Mouse (Mus musculus): Measurements from ENCODE around the gene Dph2. TPM values are rescaled to one million over a fixed set of nuclear protein-coding genes. Genes with fewer than 3 reads are reported as not detected.

Dph2 gene
- polyA plus RNA-seq, 1 experiment from 2014 or later, result 23.8 TPM

DNA sequence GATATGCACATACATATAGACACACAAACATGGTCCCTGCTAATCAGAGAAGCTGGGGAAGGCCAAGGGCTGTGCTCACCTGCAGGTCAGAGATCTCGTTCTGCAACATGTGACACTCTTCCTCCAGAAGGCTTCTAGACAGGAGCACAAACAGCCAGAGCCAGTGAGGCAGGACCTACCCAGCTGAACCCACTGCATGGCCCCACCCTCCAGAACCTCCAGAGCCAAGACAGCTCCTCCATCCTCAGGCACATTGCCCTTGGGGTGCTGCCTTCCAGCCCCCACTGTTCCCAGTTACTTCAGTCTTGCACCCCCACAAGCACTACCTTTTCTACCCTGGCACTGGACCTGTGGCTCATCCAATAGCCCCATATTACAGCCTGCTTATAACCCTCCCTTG is 21.4 kb downstream of the Dph2 start:
- DNase-seq (ENCODE audit: low spot score) (no peak), ATAC-seq (replicated peaks; ENCODE audit: insufficient number of reproducible peaks, low FRiP score, low TSS enrichment, low read depth) (no peak)
- H3K36me3 ChIP-seq (replicated peaks; ENCODE audit: control insufficient read depth, insufficient read depth, low read depth, low read length), result no peaks in the 10 kb centered on the region
- H3K4me1 ChIP-seq (ENCODE audit: control insufficient read depth, insufficient read depth, low read length), result peaks cover 3% of the 10 kb centered on the region; the same call in 1 of the 2 replicates
- H3K4me3 ChIP-seq (ENCODE audit: low read depth, low read length), result no peak overlapping the region
- H3K9me3 ChIP-seq (replicated peaks; ENCODE audit: control insufficient read depth, low read length), result no peaks in the 10 kb centered on the region
- 64% methylated on average over 1 of the region's 1 CpGs for WGBS
- H3K27me3 ChIP-seq (ENCODE audit: control insufficient read depth, insufficient read depth, low read length), result no peaks in the 10 kb centered on the region
- H3K27ac ChIP-seq (replicated peaks; ENCODE audit: low read depth, low read length), result no peak overlapping the region
- H3K4me2 ChIP-seq (ENCODE audit: low read depth, low read length), result no peak overlapping the region
- no peak overlapping the region for H3K9ac ChIP-seq (replicated peaks; ENCODE audit: low read length)

DNA sequence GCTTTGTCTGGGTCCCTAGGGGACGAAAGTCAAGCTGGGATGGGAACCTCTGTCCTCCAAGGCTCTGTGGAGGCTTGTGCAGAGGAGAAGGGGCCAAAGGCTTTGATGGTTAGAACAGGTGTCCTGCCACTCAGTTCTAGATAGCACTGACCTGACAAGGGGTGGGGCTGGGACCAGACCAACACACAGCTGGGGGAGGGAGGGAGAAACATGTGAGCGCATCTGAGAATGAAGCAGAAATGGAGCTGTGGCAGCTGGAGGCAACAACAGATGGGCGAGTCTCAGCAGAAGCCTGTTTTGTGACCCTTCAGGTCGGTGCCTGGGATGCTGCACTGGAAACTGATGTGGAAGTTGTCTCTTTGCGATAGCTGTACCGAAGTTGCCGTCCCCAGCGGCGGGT is 22.5 kb downstream of the Dph2 start:
- Histone ChIP-seq H3K27ac (replicated peaks; ENCODE audit: low read depth, low read length) (no peak overlapping the region), H3K27me3 (ENCODE audit: control insufficient read depth, insufficient read depth, low read length) (no peaks in the 10 kb centered on the region), H3K4me2 (ENCODE audit: low read depth, low read length) (no peak overlapping the region), H3K4me1 (ENCODE audit: control insufficient read depth, insufficient read depth, low read length) (peaks cover 3% of the 10 kb centered on the region; the same call in 1 of the 2 replicates), H3K9me3 (replicated peaks; ENCODE audit: control insufficient read depth, low read length) (no peaks in the 10 kb centered on the region), H3K4me3 (ENCODE audit: low read depth, low read length) (no peak overlapping the region), H3K9ac (replicated peaks; ENCODE audit: low read length) (no peak overlapping the region), H3K36me3 (replicated peaks; ENCODE audit: control insufficient read depth, insufficient read depth, low read depth, low read length) (no peaks in the 10 kb centered on the region)
- no peak for DNase-seq (ENCODE audit: low spot score)
- ATAC-seq (replicated peaks; ENCODE audit: insufficient number of reproducible peaks, low FRiP score, low TSS enrichment, low read depth), result no peak
- WGBS, result 75% methylated on average over 9 of the region's 9 CpGs

DNA sequence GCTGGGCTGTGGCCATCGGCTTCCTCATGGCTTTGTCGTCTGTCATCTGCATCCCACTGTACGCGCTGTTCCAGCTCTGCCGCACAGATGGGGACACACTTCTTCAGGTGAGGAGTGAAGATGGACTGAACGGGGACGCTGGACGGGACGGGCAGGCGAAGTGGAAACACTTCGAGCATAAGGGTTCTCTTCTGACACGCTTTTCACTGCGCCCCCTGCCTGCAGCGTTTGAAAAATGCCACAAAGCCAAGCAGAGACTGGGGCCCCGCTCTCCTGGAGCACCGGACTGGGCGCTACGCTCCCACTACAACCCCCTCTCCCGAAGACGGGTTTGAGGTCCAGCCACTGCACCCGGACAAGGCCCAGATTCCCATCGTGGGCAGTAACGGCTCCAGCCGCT is 24.0 kb downstream of the Dph2 start:
- Histone ChIP-seq H3K9ac (replicated peaks; ENCODE audit: low read length) (no peak overlapping the region), H3K9me3 (replicated peaks; ENCODE audit: control insufficient read depth, low read length) (no peaks in the 10 kb centered on the region), H3K4me2 (ENCODE audit: low read depth, low read length) (peak overlapping the region; percentile 0; the same call in 1 of the 2 replicates), H3K27me3 (ENCODE audit: control insufficient read depth, insufficient read depth, low read length) (no peaks in the 10 kb centered on the region), H3K4me3 (ENCODE audit: low read depth, low read length) (no peak overlapping the region), H3K4me1 (ENCODE audit: control insufficient read depth, insufficient read depth, low read length) (peaks cover 3% of the 10 kb centered on the region; the same call in 1 of the 2 replicates), H3K27ac (replicated peaks; ENCODE audit: low read depth, low read length) (no peak overlapping the region), H3K36me3 (replicated peaks; ENCODE audit: control insufficient read depth, insufficient read depth, low read depth, low read length) (no peaks in the 10 kb centered on the region)
- ATAC-seq (replicated peaks; ENCODE audit: insufficient number of reproducible peaks, low FRiP score, low TSS enrichment, low read depth) (no peak), DNase-seq (ENCODE audit: low spot score) (peak; percentile 76)
- 15% methylated on average over 24 of the region's 24 CpGs for WGBS

DNA sequence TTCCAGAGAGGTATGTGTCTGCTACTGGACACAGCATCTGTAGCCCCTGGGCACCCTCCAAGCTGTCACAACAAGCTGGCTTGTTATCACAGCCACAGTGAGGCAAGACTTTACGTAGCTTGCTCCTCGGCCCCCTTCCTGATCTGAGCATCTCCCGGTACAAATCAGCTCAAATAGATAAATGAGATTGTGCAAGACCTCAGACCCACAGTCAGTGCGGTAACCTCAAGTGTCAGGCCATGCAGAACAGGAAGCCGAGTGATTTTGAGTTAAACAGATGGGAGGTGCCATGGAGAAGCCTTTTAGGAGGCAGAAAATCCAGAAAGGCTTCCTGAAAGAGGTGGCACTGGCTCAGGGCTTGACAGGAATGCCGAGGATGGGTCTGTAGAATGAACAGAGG is 24.8 kb downstream of the Dph2 start:
- H3K36me3 ChIP-seq (replicated peaks; ENCODE audit: control insufficient read depth, insufficient read depth, low read depth, low read length), result no peaks in the 10 kb centered on the region
- ATAC-seq (replicated peaks; ENCODE audit: insufficient number of reproducible peaks, low FRiP score, low TSS enrichment, low read depth) (no peak), DNase-seq (ENCODE audit: low spot score) (no peak)
- H3K4me3 ChIP-seq (ENCODE audit: low read depth, low read length), result no peak overlapping the region
- no peak overlapping the region for H3K27ac ChIP-seq (replicated peaks; ENCODE audit: low read depth, low read length)
- H3K27me3 ChIP-seq (ENCODE audit: control insufficient read depth, insufficient read depth, low read length), result no peaks in the 10 kb centered on the region
- H3K4me2 ChIP-seq (ENCODE audit: low read depth, low read length), result no peak overlapping the region
- no peaks in the 10 kb centered on the region for H3K9me3 ChIP-seq (replicated peaks; ENCODE audit: control insufficient read depth, low read length)
- 78% methylated on average over 6 of the region's 6 CpGs for WGBS
- H3K9ac ChIP-seq (replicated peaks; ENCODE audit: low read length), result no peak overlapping the region
- peaks cover 3% of the 10 kb centered on the region; the same call in 1 of the 2 replicates for H3K4me1 ChIP-seq (ENCODE audit: control insufficient read depth, insufficient read depth, low read length)

GRCm38 (mm10) chr4:117866083-117866482 is 25.7 kb downstream of the Dph2 start:
- no peaks in the 10 kb centered on the region for H3K27me3 ChIP-seq (ENCODE audit: control insufficient read depth, insufficient read depth, low read length)
- 58% methylated on average over 9 of the region's 9 CpGs for WGBS
- no peaks in the 10 kb centered on the region for H3K9me3 ChIP-seq (replicated peaks; ENCODE audit: control insufficient read depth, low read length)
- no peak overlapping the region for H3K4me3 ChIP-seq (ENCODE audit: low read depth, low read length)
- H3K4me2 ChIP-seq (ENCODE audit: low read depth, low read length), result no peak overlapping the region
- no peak overlapping the region for H3K27ac ChIP-seq (replicated peaks; ENCODE audit: low read depth, low read length)
- ATAC-seq (replicated peaks; ENCODE audit: insufficient number of reproducible peaks, low FRiP score, low TSS enrichment, low read depth) (no peak), DNase-seq (ENCODE audit: low spot score) (no peak)
- H3K4me1 ChIP-seq (ENCODE audit: control insufficient read depth, insufficient read depth, low read length), result peaks cover 3% of the 10 kb centered on the region; the same call in 1 of the 2 replicates
- no peak overlapping the region for H3K9ac ChIP-seq (replicated peaks; ENCODE audit: low read length)
- H3K36me3 ChIP-seq (replicated peaks; ENCODE audit: control insufficient read depth, insufficient read depth, low read depth, low read length), result no peaks in the 10 kb centered on the region

DNA sequence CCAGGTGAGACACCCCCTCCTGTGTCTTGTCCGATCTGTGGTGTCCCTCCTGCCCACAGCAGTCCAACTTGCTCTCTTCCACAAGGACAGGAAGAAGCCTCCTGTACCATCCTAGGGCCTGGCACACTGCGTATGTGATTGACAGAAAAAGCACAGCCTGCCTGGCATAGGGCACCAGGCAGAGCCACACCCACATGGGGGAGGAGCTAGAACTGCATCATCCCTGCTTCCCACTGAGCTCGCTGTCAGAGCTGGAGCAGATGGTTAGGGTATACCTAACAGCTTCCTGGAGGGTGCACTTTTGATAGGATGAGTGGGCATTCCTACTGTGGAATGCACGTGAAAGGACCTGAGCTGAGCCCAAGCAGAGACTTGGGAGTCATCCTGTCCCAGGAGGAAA is 29.0 kb downstream of the Dph2 start:
- H3K4me2 ChIP-seq (ENCODE audit: low read depth, low read length), result no peak overlapping the region
- H3K36me3 ChIP-seq (replicated peaks; ENCODE audit: control insufficient read depth, insufficient read depth, low read depth, low read length), result no peaks in the 10 kb centered on the region
- DNase-seq (ENCODE audit: low spot score), result no peak
- H3K27ac ChIP-seq (replicated peaks; ENCODE audit: low read depth, low read length), result no peak overlapping the region
- peaks cover 3% of the 10 kb centered on the region; the same call in 1 of the 2 replicates for H3K4me1 ChIP-seq (ENCODE audit: control insufficient read depth, insufficient read depth, low read length)
- ATAC-seq (replicated peaks; ENCODE audit: insufficient number of reproducible peaks, low FRiP score, low TSS enrichment, low read depth), result 0 out of 2 replicates have a peak, but pooled peaks have one; percentile 14
- H3K9me3 ChIP-seq (replicated peaks; ENCODE audit: control insufficient read depth, low read length), result no peaks in the 10 kb centered on the region
- H3K9ac ChIP-seq (replicated peaks; ENCODE audit: low read length), result no peak overlapping the region
- H3K27me3 ChIP-seq (ENCODE audit: control insufficient read depth, insufficient read depth, low read length), result no peaks in the 10 kb centered on the region
- no peak overlapping the region for H3K4me3 ChIP-seq (ENCODE audit: low read depth, low read length)
- WGBS, result 35% methylated on average over 4 of the region's 4 CpGs

GRCm38 (mm10) chr4:117860570-117860969 is 31.3 kb downstream of the Dph2 start:
- H3K4me1 ChIP-seq (ENCODE audit: control insufficient read depth, insufficient read depth, low read length), result no peaks in the 10 kb centered on the region
- H3K27ac ChIP-seq (replicated peaks; ENCODE audit: low read depth, low read length), result no peak overlapping the region
- H3K4me3 ChIP-seq (ENCODE audit: low read depth, low read length), result no peak overlapping the region
- ATAC-seq (replicated peaks; ENCODE audit: insufficient number of reproducible peaks, low FRiP score, low TSS enrichment, low read depth), result no peak
- whole genome bisulfite sequencing, result 84% methylated on average over 9 of the region's 9 CpGs
- no peak overlapping the region for H3K9ac ChIP-seq (replicated peaks; ENCODE audit: low read length)
- no peak overlapping the region for H3K4me2 ChIP-seq (ENCODE audit: low read depth, low read length)
- DNase-seq (ENCODE audit: low spot score), result no peak
- no peaks in the 10 kb centered on the region for H3K27me3 ChIP-seq (ENCODE audit: control insufficient read depth, insufficient read depth, low read length)
- no peaks in the 10 kb centered on the region for H3K36me3 ChIP-seq (replicated peaks; ENCODE audit: control insufficient read depth, insufficient read depth, low read depth, low read length)
- no peaks in the 10 kb centered on the region for H3K9me3 ChIP-seq (replicated peaks; ENCODE audit: control insufficient read depth, low read length)

DNA sequence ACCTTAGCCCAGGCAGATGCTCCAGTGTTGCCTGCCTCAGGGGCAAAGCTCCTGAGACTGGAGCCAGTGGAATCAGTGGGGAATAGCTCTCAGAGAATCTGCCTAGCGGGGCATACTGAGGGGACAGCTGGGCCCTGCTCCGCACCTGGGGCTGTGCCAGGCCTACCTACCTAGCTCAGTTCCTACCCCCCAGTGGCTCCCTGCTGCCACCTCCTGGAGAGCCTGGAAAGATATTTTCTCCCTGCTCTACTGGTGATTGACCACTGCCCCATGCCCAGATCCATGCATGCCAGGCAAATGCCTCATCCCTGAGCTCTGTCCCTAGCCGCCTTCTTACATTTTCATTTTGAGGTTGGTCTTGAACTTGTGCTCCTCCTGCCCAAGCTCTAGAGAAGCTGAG is 33.0 kb downstream of the Dph2 start:
- DNase-seq (ENCODE audit: low spot score), result peak; percentile 58
- no peak overlapping the region for H3K27ac ChIP-seq (replicated peaks; ENCODE audit: low read depth, low read length)
- H3K4me3 ChIP-seq (ENCODE audit: low read depth, low read length), result no peak overlapping the region
- H3K27me3 ChIP-seq (ENCODE audit: control insufficient read depth, insufficient read depth, low read length), result no peaks in the 10 kb centered on the region
- no peaks in the 10 kb centered on the region for H3K4me1 ChIP-seq (ENCODE audit: control insufficient read depth, insufficient read depth, low read length)
- no peak for ATAC-seq (replicated peaks; ENCODE audit: insufficient number of reproducible peaks, low FRiP score, low TSS enrichment, low read depth)
- no peaks in the 10 kb centered on the region for H3K9me3 ChIP-seq (replicated peaks; ENCODE audit: control insufficient read depth, low read length)
- H3K4me2 ChIP-seq (ENCODE audit: low read depth, low read length), result no peak overlapping the region
- WGBS, result 60% methylated on average over 3 of the region's 3 CpGs
- no peaks in the 10 kb centered on the region for H3K36me3 ChIP-seq (replicated peaks; ENCODE audit: control insufficient read depth, insufficient read depth, low read depth, low read length)
- no peak overlapping the region for H3K9ac ChIP-seq (replicated peaks; ENCODE audit: low read length)
